Mouse (Mus musculus) MEL (cell line): ENCODE results near the gene Cox17. TPM values are rescaled to one million over a fixed set of nuclear protein-coding genes. Genes with fewer than 3 reads are reported as not detected.
A peak's percentile ranks its signal among the peaks of the same experiment; 100 is the strongest.

Experiments used
- DNase-seq: peaks from one replicate; pipeline ENCODE4 v3.0.0; 2011; ENCODE audit warnings: low read depth, low spot score
- H3K27ac ChIP-seq: 2 replicates; pipeline ENCODE4 v1.5.1; 2012; ENCODE audit warnings: low read depth, mild to moderate bottlenecking, control low read depth, low read length, moderate library complexity; ENCODE audit not compliant: control insufficient read depth
- H3K27me3 ChIP-seq, 2 experiments: fragments of 150-350 bp in 1 of 2; sonication (generic) in 1 of 2; 2 replicates each; pipeline ENCODE4 v1.6.1; 2012; ENCODE audit warnings: low read length in 2 of 2, mild to moderate bottlenecking in 2 of 2, improper control_type of control experiment in 1 of 2, moderate library complexity in 1 of 2; ENCODE audit not compliant: insufficient read depth in 2 of 2, control insufficient read depth in 1 of 2
- H3K36me3 ChIP-seq, 2 experiments: 2 replicates each; pipeline ENCODE4 v1.6.1; 2012 to 2014; ENCODE audit warnings: low read length in 2 of 2, improper control_type of control experiment in 1 of 2, inconsistent platforms in 1 of 2, mild to moderate bottlenecking in 1 of 2; ENCODE audit not compliant: insufficient read depth in 2 of 2, control insufficient read depth in 1 of 2
- H3K4me1 ChIP-seq, 2 experiments: fragments of 150-350 bp in 1 of 2; sonication (generic) in 1 of 2; 2 replicates each; pipeline ENCODE4 v1.6.1; 2012; ENCODE audit warnings: low read length in 2 of 2, improper control_type of control experiment in 1 of 2, mild to moderate bottlenecking in 1 of 2; ENCODE audit not compliant: insufficient read depth in 2 of 2, control insufficient read depth in 1 of 2
- H3K4me3 ChIP-seq, 2 experiments: fragments of 150-350 bp in 1 of 2; sonication (generic) in 1 of 2; 2 replicates each; pipeline ENCODE4 v1.5.1; 2012; ENCODE audit warnings: low read depth in 2 of 2, low read length in 2 of 2, mild to moderate bottlenecking in 2 of 2, moderate library complexity in 2 of 2, control low read depth in 1 of 2, improper control_type of control experiment in 1 of 2; ENCODE audit not compliant: control insufficient read depth in 1 of 2, insufficient read depth in 1 of 2
- H3K79me2 ChIP-seq: 2 replicates; pipeline ENCODE4 v1.6.1; 2012; ENCODE audit warnings: mild to moderate bottlenecking, low read length, moderate library complexity; ENCODE audit not compliant: control insufficient read depth, poor library complexity, insufficient read depth
- H3K9ac ChIP-seq: 2 replicates; pipeline ENCODE4 v1.6.1; 2012; ENCODE audit warnings: low read depth, mild to moderate bottlenecking, control low read depth, low read length, moderate library complexity; ENCODE audit not compliant: control insufficient read depth, poor library complexity, severe bottlenecking
- H3K9me3 ChIP-seq: fragments of 150-350 bp; sonication (generic); replicated peaks from 2 replicates; pipeline ENCODE4 v1.6.1; 2012; ENCODE audit warnings: mild to moderate bottlenecking, low read length, improper control_type of control experiment, moderate library complexity; ENCODE audit not compliant: insufficient read depth
- BHLHE40 ChIP-seq: IDR thresholded peaks from 2 replicates; pipeline ENCODE4 v1.6.1; 2012; ENCODE audit warnings: low read depth, mild to moderate bottlenecking, inconsistent platforms, low read length, improper control_type of control experiment, borderline replicate concordance
- CHD1 ChIP-seq: IDR thresholded peaks from 2 replicates; pipeline ENCODE4 v1.6.1; 2012; ENCODE audit warnings: low read depth, mild to moderate bottlenecking, inconsistent platforms, low read length, improper control_type of control experiment
- CTCF ChIP-seq, 3 experiments: IDR thresholded peaks in 2 of 3; conservative IDR thresholded peaks in 1 of 3; 2 replicates each; pipeline ENCODE4 v1.5.1; 2011 to 2012; ENCODE audit warnings: low read length in 3 of 3, low read depth in 2 of 3, mild to moderate bottlenecking in 2 of 3, improper control_type of control experiment in 1 of 3, inconsistent platforms in 1 of 3, mixed read lengths in 1 of 3, moderate library complexity in 1 of 3; ENCODE audit not compliant: control insufficient read depth in 1 of 3, insufficient read depth in 1 of 3, poor library complexity in 1 of 3, severe bottlenecking in 1 of 3
- E2F4 ChIP-seq: IDR thresholded peaks from 2 replicates; pipeline ENCODE4 v1.6.1; 2011; ENCODE audit warnings: low read depth, low read length, improper control_type of control experiment, borderline replicate concordance
- ELF1 ChIP-seq: IDR thresholded peaks from 2 replicates; pipeline ENCODE4 v1.6.1; 2014; ENCODE audit warnings: low read depth, mild to moderate bottlenecking, inconsistent platforms, low read length, improper control_type of control experiment, moderate library complexity
- EP300 ChIP-seq, 2 experiments: IDR thresholded peaks; 2 replicates each; pipeline ENCODE4 v1.6.1; 2011; ENCODE audit warnings: improper control_type of control experiment in 2 of 2, low read length in 2 of 2, low read depth in 1 of 2, mild to moderate bottlenecking in 1 of 2
- ETS1 ChIP-seq: IDR thresholded peaks from 2 replicates; pipeline ENCODE4 v1.6.1; 2012; ENCODE audit warnings: low read depth, mild to moderate bottlenecking, inconsistent platforms, low read length, improper control_type of control experiment, moderate library complexity
- GATA1 ChIP-seq: IDR thresholded peaks from 2 replicates; pipeline ENCODE4 v1.6.1; 2011; ENCODE audit warnings: low read depth, low read length, improper control_type of control experiment
- HCFC1 ChIP-seq: IDR thresholded peaks from 2 replicates; pipeline ENCODE4 v1.6.1; 2012; ENCODE audit warnings: low read depth, mild to moderate bottlenecking, inconsistent platforms, low read length, improper control_type of control experiment, moderate library complexity
- MAFK ChIP-seq: IDR thresholded peaks from 2 replicates; pipeline ENCODE4 v1.6.1; 2011; ENCODE audit warnings: low read depth, mild to moderate bottlenecking, low read length, improper control_type of control experiment, borderline replicate concordance
- MAX ChIP-seq: IDR thresholded peaks from 2 replicates; pipeline ENCODE4 v1.6.1; 2011; ENCODE audit warnings: low read length, improper control_type of control experiment
- MAZ ChIP-seq: IDR thresholded peaks from 2 replicates; pipeline ENCODE4 v1.6.1; 2012; ENCODE audit warnings: low read depth, mild to moderate bottlenecking, inconsistent platforms, low read length, improper control_type of control experiment
- MEF2A ChIP-seq: IDR thresholded peaks from 2 replicates; pipeline ENCODE4 v1.6.1; 2014; ENCODE audit warnings: low read depth, mild to moderate bottlenecking, inconsistent platforms, low read length, improper control_type of control experiment; ENCODE audit not compliant: poor library complexity, insufficient replicate concordance, severe bottlenecking; ENCODE audit errors: extremely low read depth
- MYB ChIP-seq: IDR thresholded peaks from 2 replicates; pipeline ENCODE4 v1.6.1; 2011; ENCODE audit warnings: mild to moderate bottlenecking, low read depth, low read length, improper control_type of control experiment
- MYC ChIP-seq: IDR thresholded peaks from 2 replicates; pipeline ENCODE4 v1.6.1; 2011; ENCODE audit warnings: low read depth, mild to moderate bottlenecking, low read length, improper control_type of control experiment, moderate library complexity
- NELFE ChIP-seq: IDR thresholded peaks from 2 replicates; pipeline ENCODE4 v1.6.1; 2011; ENCODE audit warnings: low read depth, low read length, improper control_type of control experiment
- NRF1 ChIP-seq: IDR thresholded peaks from 2 replicates; pipeline ENCODE4 v1.6.1; 2014; ENCODE audit warnings: low read depth, mild to moderate bottlenecking, inconsistent platforms, low read length, improper control_type of control experiment, moderate library complexity; ENCODE audit not compliant: poor library complexity, insufficient read depth, severe bottlenecking
- POLR2A ChIP-seq, 2 experiments: IDR thresholded peaks; 2 replicates each; pipeline ENCODE4 v1.6.1; 2011 to 2012; ENCODE audit warnings: low read length in 2 of 2, mild to moderate bottlenecking in 2 of 2, control low read depth in 1 of 2, improper control_type of control experiment in 1 of 2, low read depth in 1 of 2, moderate library complexity in 1 of 2; ENCODE audit not compliant: control insufficient read depth in 1 of 2, insufficient read depth in 1 of 2, poor library complexity in 1 of 2
- POLR2AphosphoS2 ChIP-seq: IDR thresholded peaks from 2 replicates; pipeline ENCODE4 v1.6.1; 2011; ENCODE audit warnings: low read length, improper control_type of control experiment
- POLR2AphosphoS5 ChIP-seq: IDR thresholded peaks from 2 replicates; pipeline ENCODE4 v1.6.1; 2012; ENCODE audit warnings: low read depth, borderline replicate concordance, mild to moderate bottlenecking, inconsistent platforms, low read length, moderate library complexity, mixed read lengths
- RCOR1 ChIP-seq: IDR thresholded peaks from 2 replicates; pipeline ENCODE4 v1.6.1; 2012; ENCODE audit warnings: low read depth, mild to moderate bottlenecking, inconsistent platforms, low read length, improper control_type of control experiment
- SIN3A ChIP-seq: IDR thresholded peaks from 2 replicates; pipeline ENCODE4 v1.6.1; 2012; ENCODE audit warnings: low read length, improper control_type of control experiment, inconsistent platforms
- TAL1 ChIP-seq: IDR thresholded peaks from 2 replicates; pipeline ENCODE4 v1.6.1; 2012; ENCODE audit warnings: mild to moderate bottlenecking, inconsistent platforms, low read length, moderate library complexity, mixed read lengths
- TCF12 ChIP-seq: IDR thresholded peaks from 2 replicates; pipeline ENCODE4 v1.6.1; 2014; ENCODE audit warnings: low read depth, mild to moderate bottlenecking, inconsistent platforms, low read length, improper control_type of control experiment, moderate library complexity
- USF2 ChIP-seq, 2 experiments: IDR thresholded peaks; 2 replicates each; pipeline ENCODE4 v1.6.1; 2011 to 2012; ENCODE audit warnings: improper control_type of control experiment in 2 of 2, low read length in 2 of 2, borderline replicate concordance in 1 of 2, inconsistent platforms in 1 of 2, low read depth in 1 of 2, mild to moderate bottlenecking in 1 of 2; ENCODE audit not compliant: insufficient read depth in 1 of 2
- ZKSCAN1 ChIP-seq: IDR thresholded peaks from 2 replicates; pipeline ENCODE4 v1.6.1; 2012; ENCODE audit warnings: low read depth, mild to moderate bottlenecking, inconsistent platforms, low read length, improper control_type of control experiment, moderate library complexity
- ZNF384 ChIP-seq: IDR thresholded peaks from 2 replicates; pipeline ENCODE4 v1.6.1; 2012; ENCODE audit warnings: low read depth, mild to moderate bottlenecking, inconsistent platforms, low read length, improper control_type of control experiment
- polyA plus RNA-seq, 2 experiments: library from polyadenylated mRNA; stranded (reverse) in 1 of 2; unstranded in 1 of 2; fragments of >175 nt in 1 of 2; fragments of >200 nt in 1 of 2; gene quantifications; 2 replicates each; pipeline versions ENCODE4 v1.2.1 to v1.2.4; 2012; ENCODE audit warnings: low replicate concordance in 2 of 2, low read depth in 1 of 2; ENCODE audit not compliant: insufficient read length in 2 of 2, insufficient read depth in 1 of 2, missing spikeins in 1 of 2
- total RNA-seq: library from RNA; depleted of rRNA; stranded (reverse); fragments of 300-350 nt; gene quantifications from 2 replicates; pipeline ENCODE4 v1.2.3, GENCODE M21; 2012

Cox17 gene
- total and polyA plus RNA-seq, 3 experiments: 269 to 295 TPM; not detected in 1

GRCm38 (mm10) chr16:38371705-38372296, 25.0 kb downstream of the Cox17 start (continued):
- TF ChIP-seq MYC (peak; percentile 90), POLR2AphosphoS5 (peak; percentile 70; the same call in 1 of the 2 replicates), POLR2AphosphoS2 (peak; percentile 72)

DNA sequence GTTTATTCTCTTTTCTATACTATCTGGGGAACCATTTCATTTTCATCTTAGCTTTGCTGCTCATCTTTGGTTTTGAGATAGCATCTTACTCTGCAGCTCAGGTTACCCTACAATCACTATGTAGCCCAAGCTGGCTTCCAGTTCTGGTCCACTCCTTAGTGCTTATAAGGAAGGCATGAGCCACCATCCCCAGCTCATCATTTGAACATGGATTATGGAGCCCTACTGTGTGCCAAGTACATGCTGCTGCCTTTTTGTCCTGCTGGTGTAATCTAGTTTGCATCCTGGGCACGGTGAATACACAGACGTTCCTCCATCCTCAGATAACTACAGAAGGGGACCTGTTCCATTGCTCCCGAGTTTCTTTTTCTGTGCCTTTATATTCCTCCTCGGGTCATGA, 26.1 kb downstream of the Cox17 start:
- Histone ChIP-seq H3K9me3 (no peaks in the 10 kb centered on the region), H3K9ac (peak overlapping the region; percentile 80), H3K27me3 (no peaks in the 10 kb centered on the region), H3K36me3 (peaks cover 0 to 47% of the 10 kb centered on the region in 2 experiments; a peak in 2 of 4 replicates), H3K79me2 (peaks cover 25% of the 10 kb centered on the region), H3K4me3 (peak overlapping the region; percentile 56 to 60), H3K4me1 (peaks cover 27 to 57% of the 10 kb centered on the region in 2 experiments), H3K27ac (peak overlapping the region; percentile 100)
- TF ChIP-seq TAL1: no peak
- TF ChIP-seq E2F4: no peak
- TF ChIP-seq SIN3A: no peak
- TF ChIP-seq GATA1: no peak
- TF ChIP-seq EP300 (IDR thresholded peaks at IDR 0.05; ENCODE audit: low read depth in 1 of 2, low read length in 2 of 2): peak in 1 of 2 experiments; percentile 6; a peak in 1 of 4 replicates
- TF ChIP-seq CTCF (IDR thresholded peaks at IDR 0.05 in 2 of 3, conservative IDR thresholded peaks at IDR 0.05 in 1 of 3; ENCODE audit: control insufficient read depth in 1 of 3, insufficient read depth in 1 of 3, low read depth in 2 of 3, low read length in 3 of 3, poor library complexity in 1 of 3, severe bottlenecking in 1 of 3): no peak
- no peak for TF ChIP-seq MAFK
- TF ChIP-seq ZNF384: no peak
- TF ChIP-seq ELF1: no peak
- DNase-seq: no peak

DNA sequence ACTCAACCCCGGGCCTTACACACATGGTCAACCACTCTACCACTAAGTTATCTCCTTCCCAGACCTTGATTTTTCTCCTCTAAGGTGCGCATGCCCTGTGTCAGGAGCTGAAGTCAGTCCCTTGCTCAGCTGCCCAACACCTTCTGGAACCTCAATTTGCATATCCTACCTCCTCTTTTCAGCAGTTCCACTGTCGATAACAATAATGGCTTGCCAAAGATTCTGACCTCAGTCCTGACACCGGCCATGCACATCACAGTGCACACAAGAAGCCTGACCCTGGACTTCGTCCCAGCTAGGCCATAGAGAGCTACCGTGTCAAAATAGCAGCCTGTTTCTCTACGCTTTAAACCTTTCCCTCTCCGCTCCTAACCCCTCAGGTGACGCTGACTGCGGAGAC, 26.6 kb downstream of the Cox17 start:
- Histone ChIP-seq H3K9ac (peak overlapping the region; percentile 80), H3K27ac (peak overlapping the region; percentile 100)
- TF ChIP-seq BHLHE40 (0 out of 2 replicates have a peak, but pooled peaks have one; percentile 7), ETS1 (peak; percentile 86), TAL1 (no peak), POLR2A (IDR thresholded peaks at IDR 0.05; ENCODE audit: control insufficient read depth in 1 of 2, insufficient read depth in 1 of 2, low read depth in 1 of 2, low read length in 2 of 2, poor library complexity in 1 of 2) (no peak), MAZ (no peak), POLR2AphosphoS5 (no peak), MYB (no peak), E2F4 (no peak), SIN3A (peak; percentile 23), ZNF384 (no peak), MAX (no peak), RCOR1 (peak; percentile 46), EP300 (IDR thresholded peaks at IDR 0.05; ENCODE audit: low read depth in 1 of 2, low read length in 2 of 2) (peak in 1 of 2 experiments; percentile 26; a peak in 1 of 4 replicates), USF2 (IDR thresholded peaks at IDR 0.05; ENCODE audit: borderline replicate concordance in 1 of 2, insufficient read depth in 1 of 2, low read depth in 1 of 2, low read length in 2 of 2) (no peak), MEF2A (no peak), NRF1 (peak; percentile 87), NELFE (peak; percentile 49), CHD1 (no peak), HCFC1 (peak; percentile 69), ZKSCAN1 (no peak), TCF12 (peak; percentile 59)

More for the DNA sequence above, 26.6 kb downstream of the Cox17 start:
- Histone ChIP-seq H3K4me3 (peak overlapping the region; percentile 56 to 60), H3K79me2 (peaks cover 25% of the 10 kb centered on the region), H3K27me3 (no peaks in the 10 kb centered on the region), H3K36me3 (peaks cover 3 to 44% of the 10 kb centered on the region in 2 experiments; a peak in 3 of 4 replicates), H3K4me1 (peaks cover 26 to 54% of the 10 kb centered on the region in 2 experiments), H3K9me3 (no peaks in the 10 kb centered on the region)
- peak; percentile 82 for DNase-seq
